8 mouse cellular contexts compared by ENCODE assay signal in genomic region chr3:100189444-100189843, GRCm38 (mm10). TPM values are rescaled to one million over a fixed set of nuclear protein-coding genes. Genes with fewer than 3 reads are reported as not detected.
A peak's percentile ranks its signal among the peaks of the same experiment; 100 is the strongest.
DNase-seq lines count a peak whose midpoint lies in the region; ATAC-seq and TF ChIP-seq lines count a peak whose summit lies in the region.

No protein-coding gene starts in this region.

- no peaks in the 10 kb centered on the region for H3K27me3 ChIP-seq in E14TG2a.4 (ENCODE audit: insufficient read depth, low read length)
- H3K27me3 ChIP-seq in lung, embryonic 14.5 days (ENCODE audit: insufficient read depth, low read length), result no peaks in the 10 kb centered on the region

- H3K27ac ChIP-seq in lung, embryonic 14.5 days (ENCODE audit: low read depth), result no peak overlapping the region

- no peak overlapping the region for H3K4me2 ChIP-seq in lung, embryonic 14.5 days

- peak; percentile 75 for TF ChIP-seq CTCF in E14TG2a.4 (conservative IDR thresholded peaks at IDR 0.05; ENCODE audit: low read length)
- peak; percentile 77 for TF ChIP-seq CTCF in lung, embryonic 14.5 days (IDR thresholded peaks at IDR 0.05; ENCODE audit: low read depth)

- peaks cover 22% of the 10 kb centered on the region for H3K36me3 ChIP-seq in E14TG2a.4 (ENCODE audit: insufficient read depth, low read length)
- peaks cover 4% of the 10 kb centered on the region; the same call in 1 of the 2 replicates for H3K36me3 ChIP-seq in lung, embryonic 14.5 days (ENCODE audit: insufficient read depth)

- H3K9ac ChIP-seq in lung, embryonic 14.5 days, result no peak overlapping the region

- peak; percentile 63; the same call in 1 of the 2 replicates for ATAC-seq in lung, embryonic 14.5 days (ENCODE audit: insufficient read depth)
- no peak for ATAC-seq in monocyte, adult 5-6 weeks (replicated peaks; ENCODE audit: insufficient number of reproducible peaks, low FRiP score, low TSS enrichment, poor library complexity, severe bottlenecking)

- 40% methylated on average over 1 of the region's 1 CpGs for WGBS in lung, embryonic 14.5 days

- H3K4me3 ChIP-seq in E14TG2a.4 (replicated peaks; ENCODE audit: low read length), result no peak overlapping the region
- H3K4me3 ChIP-seq in lung, embryonic 14.5 days (ENCODE audit: low read depth, low read length), result no peak overlapping the region

- DNase-seq in adrenal gland, adult 2 months, result peak; percentile 48
- DNase-seq in embryo, embryonic 11 days, result peak; percentile 82
- peak; percentile 41 to 54 for DNase-seq in heart, postnatal 36 days
- peak; percentile 88 for DNase-seq in layer of hippocampus, adult 11-12 months (ENCODE audit: low spot score)
- peak; percentile 90 for DNase-seq in lung, embryonic 14.5 days
- peak; percentile 65 for DNase-seq in retina, postnatal 7 days (ENCODE audit: low read depth, low spot score)

- no peaks in the 10 kb centered on the region for H3K4me1 ChIP-seq in E14TG2a.4 (replicated peaks; ENCODE audit: low read depth, low read length)
- H3K4me1 ChIP-seq in lung, embryonic 14.5 days (ENCODE audit: insufficient read depth), result no peaks in the 10 kb centered on the region

- intact Hi-C loops in heart, postnatal 36 days (cut with DNase I), result loop anchor here (5.0 kb wide), 1 partner anchor 378 kb away; no protein-coding TSS in a partner anchor

- H3K9me3 ChIP-seq in E14TG2a.4 (ENCODE audit: low read length), result no peaks in the 10 kb centered on the region
- no peaks in the 10 kb centered on the region for H3K9me3 ChIP-seq in lung, embryonic 14.5 days (ENCODE audit: low read depth, low read length)

RNA-seq across cellular contexts. Expression of gene Wdr3, which starts 27.2 kb away (rescaled TPM):
- total RNA-seq in adrenal gland, adult 2 months (2021), result 10 to 100 TPM; 22.9 to 28.6 TPM
- 2.8 and 5.1 TPM in 2 replicates for polyA plus RNA-seq in adrenal gland, adult 2 months (2012; rRNA removed)
- 10 to 100 TPM in 1 of 2 experiments, 1 to 10 TPM in 1; 10.0 to 10.2 TPM for total RNA-seq in heart, postnatal 36 days (2021)
- polyA plus RNA-seq in lung, embryonic 14.5 days (2014; fragmentation: Nextera tagmentation; extraction: Ambion mirVana), result 45.3 and 45.8 TPM in 2 replicates
- 106 to 184 TPM (median 140 TPM) in 3 replicates for total RNA-seq in monocyte, adult 5-6 weeks (2017)

RNA-seq across cellular contexts. Expression of gene Gdap2, which starts 27.3 kb away (rescaled TPM):
- total RNA-seq in adrenal gland, adult 2 months (2021), result 10 to 100 TPM; 14.9 to 21.3 TPM
- polyA plus RNA-seq in adrenal gland, adult 2 months (2012; rRNA removed), result 3.6 and 4.7 TPM in 2 replicates
- total RNA-seq in heart, postnatal 36 days (2021), result 10 to 100 TPM in 1 of 2 experiments, 1 to 10 TPM in 1; 9.6 to 10.5 TPM
- 21.9 and 22.0 TPM in 2 replicates for polyA plus RNA-seq in lung, embryonic 14.5 days (2014; fragmentation: Nextera tagmentation; extraction: Ambion mirVana)
- 37.7 to 68.7 TPM (median 59.0 TPM) in 3 replicates for total RNA-seq in monocyte, adult 5-6 weeks (2017)
